Mouse (Mus musculus): ENCODE results near the gene Bcl9l.
"Not testable (repeated sequence)": the region's sequence is repeated elsewhere in the genome, so short reads cannot be mapped to it uniquely, and the experiment has no call there.

Gene Bcl9l

GRCm38 (mm10) chr9:44482552-44482951, at the start of gene Bcl9l:
TSS of gene Bcl9l (plus strand) at chr9:44482825.
- DNase-seq (ENCODE audit: low spot score), result peak; percentile 87

- DNase-seq (ENCODE audit: low spot score), result no peak
Measured at GRCm38 (mm10) chr9:44435747-44436146, 46.9 kb upstream of the Bcl9l start.

DNA sequence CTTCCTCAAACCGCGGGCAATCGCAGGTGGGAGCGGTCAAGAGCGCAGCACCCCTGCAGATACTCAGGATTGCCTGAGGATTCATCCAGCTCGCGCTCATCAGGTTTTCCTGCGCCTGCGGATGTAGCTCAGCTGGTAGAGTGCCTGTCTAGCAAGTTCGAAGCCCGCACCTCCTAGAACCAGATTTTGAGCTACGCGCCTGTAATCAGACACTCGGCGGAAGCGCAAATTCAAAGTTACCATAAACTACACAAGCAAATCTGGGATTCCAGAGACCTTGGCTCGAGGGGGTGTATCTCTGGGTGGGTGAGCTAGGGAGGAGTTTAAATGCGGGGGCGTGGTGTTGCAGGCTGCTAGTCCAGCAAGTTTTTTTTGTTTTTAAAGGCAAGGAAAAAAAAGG, 41.7 kb upstream of the Bcl9l start, which contains the start of gene Foxr1:
Gene Foxr1 (minus strand): TSS at position 176 of the 400 bp plus-strand sequence.
- DNase-seq (ENCODE audit: low spot score), result no peak

- not testable (repeated sequence) for DNase-seq (ENCODE audit: low spot score)
Measured at GRCm38 (mm10) chr9:44444402-44445025, 38.1 kb upstream of the Bcl9l start.

GRCm38 (mm10) chr9:44450387-44450786, 32.2 kb upstream of the Bcl9l start:
- no peak for DNase-seq (ENCODE audit: low spot score)

DNA sequence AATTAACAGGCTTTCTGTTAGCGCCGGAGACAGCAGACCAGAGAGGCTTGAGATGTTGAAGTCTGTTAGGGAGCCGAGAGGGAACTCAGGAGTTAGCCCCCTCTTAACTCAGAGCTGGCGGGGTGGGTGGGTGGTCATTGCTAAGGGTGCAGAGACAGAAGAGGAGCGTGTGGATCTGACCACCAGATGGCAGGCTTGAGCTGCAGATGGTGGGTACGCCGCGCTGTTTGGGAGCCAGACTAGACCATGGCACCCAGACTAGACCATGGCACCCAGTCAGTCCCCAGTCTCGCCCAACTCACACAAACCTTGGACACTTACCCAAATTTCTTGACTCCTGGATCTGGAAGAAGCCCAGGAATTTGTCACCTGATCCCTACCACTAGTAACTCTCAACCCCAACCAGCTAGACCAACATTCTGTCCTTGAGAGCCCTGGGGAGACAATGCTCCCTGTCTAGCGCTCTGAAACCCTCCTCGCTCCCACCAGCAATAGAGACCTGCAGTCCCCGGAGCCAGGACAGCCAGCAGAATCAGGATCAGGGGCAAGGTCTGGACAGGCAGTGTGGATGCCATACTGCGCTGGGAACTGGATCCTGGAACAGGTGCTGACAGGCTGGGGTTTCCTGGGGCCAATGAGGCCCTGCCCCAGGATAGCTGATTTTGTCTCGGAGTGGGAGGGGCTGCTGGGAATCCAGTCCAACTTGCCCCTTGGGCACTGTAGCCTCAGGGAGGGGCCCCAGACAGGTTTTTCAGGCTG, 28.3 kb upstream of the Bcl9l start:
- peak; percentile 61 for DNase-seq (ENCODE audit: low spot score)

DNA sequence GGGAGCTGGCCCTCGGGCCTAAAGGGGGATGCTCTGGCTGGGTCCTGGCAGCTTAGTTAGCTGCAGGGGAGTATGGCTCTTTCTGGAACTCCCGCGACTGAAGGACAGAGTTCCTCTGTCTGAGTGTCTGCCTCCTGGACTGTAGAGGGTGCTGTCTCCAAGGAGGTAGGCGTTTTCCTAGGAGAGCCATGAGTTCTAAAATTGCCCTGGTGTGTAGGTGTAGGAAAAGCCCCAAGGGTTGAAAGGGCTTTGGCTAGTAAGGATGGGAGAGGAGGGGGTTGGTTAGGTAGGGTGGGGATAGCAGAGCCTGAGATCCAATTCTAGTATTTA, 27.8 kb upstream of the Bcl9l start, which contains the start of gene Upk2:
Gene Upk2 (minus strand): TSS at position 86 of the 330 bp plus-strand sequence.
- DNase-seq (ENCODE audit: low spot score), result no peak

GRCm38 (mm10) chr9:44457035-44457742, 25.4 kb upstream of the Bcl9l start:
- peak; percentile 92 for DNase-seq (ENCODE audit: low spot score)

- DNase-seq (ENCODE audit: low spot score), result no peak
Measured at GRCm38 (mm10) chr9:44461950-44462349, 20.7 kb upstream of the Bcl9l start.

DNA sequence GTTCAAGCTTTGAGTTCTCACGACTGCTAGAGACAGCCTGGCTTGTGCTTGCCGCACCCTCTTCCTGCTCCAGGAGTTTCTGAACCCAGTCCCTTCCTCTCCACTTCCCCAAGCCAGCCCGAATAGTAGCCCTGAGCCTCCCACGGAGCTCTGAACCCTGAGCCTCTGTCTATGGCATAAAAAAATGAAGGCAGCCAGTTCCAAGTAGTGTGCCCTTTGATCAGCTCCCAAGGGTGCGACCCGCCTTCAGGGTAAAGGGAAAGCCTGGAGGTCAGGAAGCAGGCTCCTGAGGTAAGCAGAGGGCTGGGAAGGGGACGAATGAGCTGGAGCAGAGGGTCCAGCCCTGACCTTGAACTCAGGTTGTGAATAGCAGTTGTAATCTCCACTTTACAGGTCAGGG, 14.4 kb upstream of the Bcl9l start:
- no peak for DNase-seq (ENCODE audit: low spot score)

- DNase-seq (ENCODE audit: low spot score), result no peak
Measured at GRCm38 (mm10) chr9:44468800-44469199, 13.8 kb upstream of the Bcl9l start.

GRCm38 (mm10) chr9:44473184-44473583, 9.4 kb upstream of the Bcl9l start:
- DNase-seq (ENCODE audit: low spot score), result no peak

GRCm38 (mm10) chr9:44474327-44474726, 8.3 kb upstream of the Bcl9l start:
- no peak for DNase-seq (ENCODE audit: low spot score)

- no peak for DNase-seq (ENCODE audit: low spot score)
Measured at GRCm38 (mm10) chr9:44475936-44476335, 6.7 kb upstream of the Bcl9l start.

DNA sequence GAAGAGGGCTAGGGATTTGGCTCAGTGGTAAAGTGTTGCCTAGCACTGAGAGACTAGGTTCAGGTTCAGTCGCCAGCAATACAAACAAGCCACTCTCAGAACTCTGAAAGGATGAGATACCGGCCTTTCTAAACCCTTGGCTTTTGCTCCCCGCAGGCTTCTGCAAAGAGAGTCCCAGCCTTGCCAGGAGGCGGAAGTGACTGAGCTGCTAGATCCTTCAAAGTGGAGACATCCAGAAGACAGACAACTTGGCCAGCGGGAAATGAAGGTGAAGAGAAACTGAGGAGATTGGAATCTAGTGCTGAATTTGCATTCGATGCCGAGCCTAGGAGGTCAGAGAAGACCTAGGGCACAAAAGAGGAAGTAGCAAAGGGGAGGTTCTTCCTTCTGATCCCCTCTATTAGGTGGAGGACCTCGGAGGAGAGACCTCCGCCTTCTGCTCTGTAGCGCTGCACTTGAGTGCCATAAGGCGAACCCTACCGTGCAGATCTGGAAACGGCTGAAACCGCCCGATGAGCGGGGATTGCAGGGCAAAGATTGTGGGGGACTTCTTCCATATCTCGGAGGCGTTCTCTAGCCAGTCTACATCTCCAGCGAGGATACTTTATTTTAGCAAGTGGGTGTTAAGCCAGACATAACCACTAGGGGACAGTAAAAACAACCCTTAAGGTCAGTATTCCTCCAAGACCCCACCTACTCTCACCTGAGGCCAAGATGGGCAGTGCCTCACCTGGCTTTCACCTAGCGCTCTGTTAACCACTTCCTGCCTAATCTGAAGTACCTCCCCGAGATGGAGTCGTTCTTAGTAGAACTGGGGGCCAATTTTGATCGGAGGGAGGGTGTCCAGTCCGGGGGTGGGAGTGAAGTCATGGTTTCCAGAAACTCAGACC, 5.0 kb upstream of the Bcl9l start:
- DNase-seq (ENCODE audit: low spot score), result no peak

DNA sequence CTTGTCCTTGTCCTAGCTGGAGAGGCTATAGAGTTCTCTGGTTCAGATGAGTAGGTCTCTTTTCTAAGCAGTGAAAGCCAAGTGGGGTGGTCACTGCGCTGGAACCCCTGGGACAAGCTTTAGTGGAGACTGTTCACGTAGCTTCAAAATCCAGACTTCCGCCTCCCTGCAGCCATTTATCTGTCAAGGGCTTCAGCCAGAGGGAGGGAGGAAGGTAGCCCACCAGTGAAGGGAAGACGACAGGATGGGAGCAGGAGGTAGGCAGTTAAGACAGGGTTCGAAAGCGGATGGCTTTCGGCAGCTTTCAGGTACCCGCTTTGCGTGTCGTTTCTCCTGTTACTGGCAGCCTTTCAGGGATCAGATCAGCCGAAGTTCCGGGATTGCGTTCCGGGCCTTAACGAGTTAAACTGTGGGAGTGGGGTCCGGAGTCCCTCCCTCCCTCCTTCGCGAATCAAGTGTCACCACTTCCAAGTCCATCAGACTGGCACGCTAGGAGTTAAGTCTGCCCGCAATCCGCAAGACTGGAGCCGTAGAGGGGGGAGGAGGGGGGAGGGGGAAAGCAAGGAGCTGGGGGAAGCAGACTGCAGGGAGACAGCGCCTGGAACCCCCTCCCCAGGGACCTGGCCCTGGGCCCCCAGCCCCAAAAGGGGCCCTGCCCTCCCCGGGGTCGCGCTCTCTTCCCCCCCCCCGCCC, 4.2 kb upstream of the Bcl9l start:
- no peak for DNase-seq (ENCODE audit: low spot score)

DNA sequence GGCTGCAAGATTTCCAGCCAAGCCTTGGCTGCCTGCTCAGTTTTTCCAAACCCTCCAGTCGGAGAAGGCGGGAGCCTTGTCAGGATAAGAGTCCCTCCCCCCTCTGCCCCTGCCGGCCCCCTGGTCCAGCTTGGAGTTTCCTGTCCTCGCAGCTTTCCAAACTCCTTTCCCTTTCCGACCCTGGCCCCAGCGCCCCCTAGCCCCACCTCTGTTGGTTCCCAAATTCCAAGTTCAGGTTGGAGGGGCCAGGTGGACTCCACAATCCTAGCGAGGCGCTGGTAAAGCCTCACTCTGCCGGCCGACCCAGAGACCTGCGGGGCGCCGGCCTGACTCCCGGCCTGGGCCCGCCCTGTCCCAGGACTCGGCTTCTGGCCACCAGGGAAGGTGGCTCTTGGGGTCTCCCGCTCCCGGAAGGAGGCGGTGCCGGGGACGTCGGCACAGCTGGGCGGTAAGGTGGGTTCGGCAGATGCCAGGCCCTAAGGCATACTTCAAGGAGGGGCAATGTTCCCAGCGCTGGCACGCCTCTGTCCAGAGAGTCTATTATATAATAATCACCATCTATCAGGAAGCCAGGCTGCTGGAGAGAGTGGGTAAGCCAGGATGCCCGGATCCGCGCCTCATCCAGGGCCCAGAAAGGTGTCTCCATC, 3.5 kb upstream of the Bcl9l start:
- no peak for DNase-seq (ENCODE audit: low spot score)

- DNase-seq (ENCODE audit: low spot score), result peak; percentile 83
Measured at GRCm38 (mm10) chr9:44479628-44480428, 2.8 kb upstream of the Bcl9l start.

DNA sequence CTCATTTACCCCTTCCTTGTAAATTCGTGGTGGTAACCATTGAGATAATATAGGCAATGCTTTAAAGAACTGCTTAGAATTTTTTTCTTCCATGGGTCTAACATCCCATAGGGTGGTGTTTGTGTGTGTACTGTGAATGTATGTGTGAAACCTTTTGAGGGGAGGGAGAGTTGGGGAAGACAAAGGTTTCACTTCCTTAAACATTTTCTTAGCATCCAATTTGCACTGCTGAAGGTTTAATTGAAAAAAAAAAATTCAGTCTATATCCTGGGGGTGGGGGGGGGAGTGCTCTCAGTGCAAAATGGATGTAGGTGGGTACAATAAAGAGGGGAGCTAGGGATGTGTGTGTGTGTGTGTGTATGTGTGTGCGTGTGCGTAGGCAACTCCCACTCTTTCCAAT, 513 bp upstream of the Bcl9l start:
- DNase-seq (ENCODE audit: low spot score), result no peak

GRCm38 (mm10) chr9:44483041-44483509, 450 bp downstream of the Bcl9l start:
- DNase-seq (ENCODE audit: low spot score), result no peak

Data from left cerebral cortex, adult 11 months (tissue).